Mouse (Mus musculus) frontal cortex, postnatal 14 days (tissue): ENCODE results near the gene Nupl1.
A peak's percentile ranks its signal among the peaks of the same experiment; 100 is the strongest.

Experiments
- DNase-seq, 2 experiments: peaks; one replicate each; pipeline ENCODE4 v3.0.0; 2022; ENCODE audit warnings: low spot score in 2 of 2

Nupl1 gene

DNA sequence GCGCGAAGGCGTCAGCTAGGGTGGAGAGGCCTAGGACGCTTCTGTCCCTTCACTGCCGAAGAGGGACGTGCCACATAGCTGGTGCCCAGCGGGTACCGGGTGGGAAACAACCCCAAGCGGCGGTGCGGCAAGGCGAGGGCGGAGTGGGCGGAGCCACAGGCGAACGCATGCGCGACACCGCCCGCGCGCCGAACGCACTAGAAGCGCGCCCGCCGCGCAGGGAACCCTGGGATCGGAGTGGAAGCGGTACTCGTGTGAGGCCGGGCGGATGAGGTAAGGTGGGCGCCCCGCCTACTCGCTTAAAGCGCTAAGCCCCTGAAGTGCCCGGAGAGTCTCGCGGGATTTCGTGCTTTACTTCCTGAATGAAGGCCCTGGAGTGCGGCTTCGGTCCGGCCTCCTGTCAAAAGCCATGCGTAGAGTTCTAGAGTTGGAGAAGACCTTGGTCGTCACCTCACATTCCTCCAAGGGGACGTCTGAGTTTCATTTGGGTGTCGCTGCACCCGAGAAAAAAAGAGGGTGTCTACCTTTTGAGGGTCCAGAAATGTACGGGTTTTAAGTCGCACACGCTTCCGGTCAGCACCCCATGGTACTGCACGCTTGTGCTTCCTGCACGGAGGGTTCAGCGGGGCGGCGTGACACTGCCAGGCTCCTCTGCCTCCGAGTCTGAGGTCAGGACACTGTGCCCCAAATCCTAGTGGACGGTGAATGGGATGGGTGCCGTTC, at the start of gene Nupl1, which contains the start of gene Gm49336:
Gene Nupl1 (minus strand): TSS at position 151 of the 723 bp plus-strand sequence.
Gene Gm49336 (minus strand): TSS at position 227 of the 723 bp plus-strand sequence.
- peak; percentile 97 to 98 for DNase-seq

DNA sequence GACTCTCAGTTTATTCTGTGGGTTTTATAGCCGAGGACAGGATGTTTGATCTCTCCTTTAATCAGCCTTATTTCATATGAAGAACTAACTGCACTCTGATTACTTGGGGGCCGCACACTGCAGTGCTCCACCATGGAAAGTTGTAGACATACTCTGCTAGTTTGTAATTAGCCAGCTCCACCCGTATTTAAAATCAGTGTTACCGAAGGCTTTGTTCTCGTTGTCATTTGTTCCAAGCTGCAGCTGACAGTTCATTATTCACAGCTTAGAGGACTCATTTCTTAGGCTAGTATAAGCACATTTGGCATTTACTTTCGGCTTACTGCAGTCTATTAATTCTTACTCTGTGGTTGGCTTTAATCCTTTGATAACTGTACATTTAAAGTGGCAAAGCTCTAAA, 49.8 kb upstream of the Nupl1 start:
- no peak for DNase-seq

GRCm38 (mm10) chr14:60300224-60300991, 49.2 kb upstream of the Nupl1 start:
- DNase-seq: peak in 1 of 2 experiments; percentile 10

GRCm38 (mm10) chr14:60295531-60295930, 44.3 kb upstream of the Nupl1 start:
- DNase-seq: no peak

DNA sequence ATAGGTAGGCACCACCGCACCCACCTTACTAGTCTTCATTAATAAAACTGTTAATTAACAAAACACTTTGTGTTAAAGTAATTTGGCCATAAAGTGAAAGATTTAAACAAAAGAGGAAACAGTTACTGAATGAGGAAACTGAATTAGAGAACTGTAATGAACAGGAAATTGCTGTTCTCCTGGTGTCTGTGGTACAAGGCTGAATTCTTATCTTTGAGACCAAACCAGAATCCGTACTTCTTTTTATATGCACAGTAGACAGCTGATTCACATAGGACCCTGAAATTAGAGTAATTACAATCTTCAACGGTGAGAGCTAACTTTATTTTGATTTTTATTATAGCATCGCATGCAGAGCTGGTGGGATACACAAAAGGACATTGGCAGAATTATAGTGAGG, 39.1 kb upstream of the Nupl1 start:
- DNase-seq: no peak

GRCm38 (mm10) chr14:60286194-60286863, 35.1 kb upstream of the Nupl1 start:
- DNase-seq: no peak

GRCm38 (mm10) chr14:60275301-60276276, 24.4 kb upstream of the Nupl1 start:
- no peak for DNase-seq

DNA sequence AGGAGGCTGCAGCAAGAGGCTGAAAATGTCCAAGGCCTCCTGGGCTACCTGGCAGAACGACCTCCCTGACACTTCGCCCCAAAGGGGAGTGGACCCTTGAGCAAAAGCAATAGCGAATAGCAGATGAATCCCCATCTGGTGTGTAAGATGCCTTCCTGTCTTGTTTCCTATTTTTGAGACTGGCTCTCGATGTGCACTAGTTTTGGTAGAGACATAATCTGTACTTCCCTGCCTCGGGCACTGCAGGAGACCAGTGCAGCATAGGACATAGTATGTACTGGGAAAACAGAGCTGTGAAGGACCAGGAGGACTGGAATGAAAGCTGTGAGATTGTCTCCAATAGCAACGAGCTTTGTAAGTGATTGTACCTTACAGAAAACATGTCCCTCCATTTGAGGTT, 22.1 kb upstream of the Nupl1 start:
- DNase-seq: no peak

- no peak for DNase-seq
Observed at GRCm38 (mm10) chr14:60269333-60269732, 18.1 kb upstream of the Nupl1 start.

GRCm38 (mm10) chr14:60264990-60265876, 14.0 kb upstream of the Nupl1 start, which contains the start of gene Mtmr6:
Gene Mtmr6 (plus strand): TSS chr14:60265228.
- DNase-seq: peak; percentile 89 to 91

GRCm38 (mm10) chr14:60262316-60262715, 11.1 kb upstream of the Nupl1 start:
- no peak for DNase-seq

DNA sequence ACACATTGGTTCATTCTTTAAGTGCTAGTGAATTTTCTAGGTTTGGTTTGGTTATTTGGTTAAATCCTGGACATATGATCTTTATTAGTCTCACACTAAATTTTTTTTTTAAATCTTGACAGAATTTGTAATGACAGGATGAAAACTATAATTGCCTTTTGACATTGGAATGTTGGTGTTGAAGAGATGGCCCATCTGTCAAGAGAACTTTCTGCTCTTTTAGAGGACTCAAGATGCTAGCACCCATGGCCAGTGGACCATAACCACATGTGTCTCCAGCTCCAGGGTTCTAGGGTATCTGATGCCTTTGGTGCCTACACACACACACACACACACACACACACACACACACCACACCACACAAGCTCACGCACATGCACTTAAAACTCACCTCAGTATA, 6.6 kb upstream of the Nupl1 start:
- no peak for DNase-seq

DNA sequence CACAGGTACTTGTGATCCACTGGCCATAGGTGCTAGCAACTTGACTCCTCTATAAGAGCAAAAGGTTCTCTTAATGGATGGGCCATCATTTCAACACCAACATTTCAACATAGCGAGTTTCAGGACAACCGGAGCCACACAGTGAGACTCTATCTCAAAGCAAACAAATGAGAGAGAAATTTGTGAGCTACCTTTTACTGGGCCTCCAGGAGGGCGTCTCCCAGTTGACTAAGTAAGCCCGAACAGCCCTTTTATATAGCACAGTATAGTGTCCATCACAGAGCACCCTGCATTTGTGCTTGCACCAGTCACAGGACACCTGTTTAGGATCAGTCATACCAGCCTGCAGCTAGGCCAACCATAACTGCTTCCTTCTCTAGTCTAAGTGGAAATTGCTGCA, 5.9 kb upstream of the Nupl1 start:
- DNase-seq: no peak

DNA sequence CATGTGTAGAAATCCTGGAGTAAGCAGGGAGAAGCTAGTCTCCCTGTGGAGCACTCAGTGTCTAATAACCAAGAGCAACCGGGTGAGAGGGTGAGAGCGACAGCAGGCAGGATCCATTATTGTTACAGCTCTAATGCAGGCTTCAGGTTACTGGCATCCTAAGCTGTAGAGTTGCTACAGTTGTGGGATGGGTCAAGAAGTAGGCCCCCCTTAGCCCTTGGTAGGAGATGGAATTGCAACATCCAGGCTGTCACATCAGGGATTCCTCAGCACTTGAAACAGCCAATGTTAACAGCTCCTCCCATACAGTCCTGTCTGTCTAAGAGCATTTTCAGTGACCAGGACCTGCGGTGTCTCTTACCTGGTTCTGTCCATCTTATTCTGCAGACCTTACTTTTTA, 5.1 kb upstream of the Nupl1 start:
- no peak for DNase-seq

DNA sequence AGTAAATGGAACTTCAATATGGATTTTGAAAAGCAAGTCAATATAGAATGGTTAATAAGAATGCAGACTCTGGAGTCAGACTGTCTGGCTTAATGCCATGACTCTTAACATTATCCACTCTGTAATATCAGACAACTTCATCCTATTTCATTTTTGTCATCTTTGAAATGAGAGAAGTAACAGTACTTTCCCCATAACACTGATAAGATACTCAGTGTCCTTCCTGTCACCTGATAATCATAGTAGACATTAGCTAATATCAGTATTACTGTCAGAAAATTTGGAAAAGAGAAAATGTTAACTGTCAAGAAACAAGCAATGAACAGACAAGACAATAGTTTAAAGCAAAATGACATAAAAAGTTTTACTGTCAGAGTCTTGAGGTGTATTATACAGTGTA, 3.5 kb upstream of the Nupl1 start:
- DNase-seq: no peak

DNA sequence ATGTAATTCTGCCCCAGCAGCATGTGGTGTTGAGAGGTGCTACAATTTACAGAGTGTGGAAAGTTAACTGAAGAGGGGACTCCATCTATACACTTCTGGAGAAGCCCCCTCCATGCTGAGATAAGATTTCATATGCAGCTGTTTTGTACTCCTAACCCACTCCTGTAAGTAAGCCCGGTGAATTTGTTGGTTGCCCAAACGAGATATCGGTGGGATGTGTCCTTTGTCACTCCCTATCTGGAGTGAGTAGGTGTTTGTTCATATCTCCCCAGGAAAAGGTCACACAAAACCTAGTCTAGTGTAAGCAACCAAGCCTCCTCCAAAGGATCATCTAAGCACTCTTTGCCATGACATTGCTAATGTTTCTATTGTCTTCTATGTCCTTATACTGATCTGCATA, 2.2 kb upstream of the Nupl1 start:
- DNase-seq: no peak

DNA sequence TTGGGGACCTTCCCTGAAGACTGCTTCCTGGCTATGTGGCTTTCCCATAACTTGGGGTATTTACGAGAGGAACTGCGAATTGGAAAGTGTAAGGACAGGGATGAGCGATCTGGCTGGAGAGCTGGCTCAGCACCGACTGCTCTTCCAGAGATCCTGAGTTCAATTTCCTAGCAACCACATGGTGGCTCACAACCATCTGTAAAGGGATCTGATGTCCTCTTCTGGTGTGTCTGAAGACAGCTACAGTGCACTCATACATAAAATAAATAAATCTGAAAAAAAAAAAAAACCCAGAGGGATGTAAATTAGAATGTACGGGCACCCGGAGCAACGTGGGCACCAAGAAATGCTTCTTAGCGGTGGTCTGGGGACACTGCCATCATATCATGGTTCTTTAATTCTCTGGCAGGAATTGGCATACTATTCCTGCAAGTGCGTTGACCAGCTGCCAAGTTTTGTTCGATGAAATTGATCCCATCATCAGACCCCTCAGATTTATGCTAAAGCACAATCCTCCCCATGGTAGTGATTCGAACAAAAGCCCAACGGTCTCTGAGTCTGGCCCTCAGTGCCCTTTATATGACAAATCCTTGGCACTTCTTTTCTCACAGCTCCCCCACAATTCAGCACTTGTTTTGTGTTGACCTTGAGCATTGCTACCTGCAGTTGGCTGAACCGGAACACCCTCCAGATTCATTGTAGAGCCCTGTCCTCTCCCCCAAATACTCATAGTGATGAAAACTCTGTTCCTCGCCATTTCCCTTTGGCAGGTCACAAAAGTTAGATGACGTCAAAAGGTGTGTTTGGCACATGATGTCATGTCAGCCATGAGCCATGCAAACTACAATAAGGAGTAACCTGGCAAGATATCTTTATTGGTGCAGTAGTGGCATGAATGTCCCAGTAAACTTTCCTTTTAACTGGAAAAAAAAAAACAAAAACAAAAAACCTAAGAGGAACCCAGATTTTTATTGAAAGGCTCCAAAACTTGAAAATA, 1.1 kb upstream of the Nupl1 start:
- DNase-seq: peak in 1 of 2 experiments; percentile 12

GRCm38 (mm10) chr14:60250879-60251278, 352 bp downstream of the Nupl1 start:
- DNase-seq: no peak

GRCm38 (mm10) chr14:60250366-60250765, 865 bp downstream of the Nupl1 start:
- DNase-seq: no peak
